Mouse (Mus musculus): Measurements from ENCODE around the gene Whrn.

Gene Whrn

DNA sequence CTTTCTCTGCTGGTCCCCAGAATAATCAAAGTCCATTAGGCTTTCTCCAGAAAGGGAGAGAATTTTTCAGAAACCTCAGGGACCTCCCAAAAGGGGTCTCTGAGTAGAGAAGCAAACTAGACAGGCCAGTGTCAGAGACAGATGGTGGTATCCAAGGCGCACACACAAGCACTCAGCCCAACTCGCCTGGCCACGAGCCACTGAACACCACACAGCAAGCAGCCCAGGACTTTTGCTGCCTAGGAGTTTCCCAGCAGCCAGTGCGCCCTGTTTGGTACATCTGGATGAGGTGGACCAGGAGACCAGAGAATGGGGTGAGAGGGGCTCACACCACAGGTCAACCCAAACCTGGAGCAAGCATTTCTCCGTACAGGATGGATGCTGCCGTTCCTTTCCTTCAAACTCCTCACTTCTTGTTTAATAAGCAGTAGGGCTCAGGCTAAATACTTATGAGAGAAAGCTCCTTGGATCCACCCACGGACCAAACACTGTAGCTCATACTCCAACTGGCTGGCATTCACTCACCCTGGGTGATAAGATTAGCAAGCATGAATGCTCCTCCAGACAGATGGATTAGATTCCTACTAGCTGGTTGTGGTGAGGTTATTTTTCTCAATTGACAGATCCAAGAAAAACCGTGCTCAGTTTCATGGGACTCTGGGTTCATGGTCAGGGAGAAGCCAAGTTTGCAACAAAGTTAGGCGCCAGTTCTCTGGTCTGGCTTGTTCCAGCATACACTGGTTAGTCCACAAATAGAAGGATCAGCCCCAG, 2.3 kb downstream of the Whrn start:
- DNase-seq (ENCODE audit: low spot score in 2 of 2) = peak in 1 of 2 experiments; percentile 11

DNA sequence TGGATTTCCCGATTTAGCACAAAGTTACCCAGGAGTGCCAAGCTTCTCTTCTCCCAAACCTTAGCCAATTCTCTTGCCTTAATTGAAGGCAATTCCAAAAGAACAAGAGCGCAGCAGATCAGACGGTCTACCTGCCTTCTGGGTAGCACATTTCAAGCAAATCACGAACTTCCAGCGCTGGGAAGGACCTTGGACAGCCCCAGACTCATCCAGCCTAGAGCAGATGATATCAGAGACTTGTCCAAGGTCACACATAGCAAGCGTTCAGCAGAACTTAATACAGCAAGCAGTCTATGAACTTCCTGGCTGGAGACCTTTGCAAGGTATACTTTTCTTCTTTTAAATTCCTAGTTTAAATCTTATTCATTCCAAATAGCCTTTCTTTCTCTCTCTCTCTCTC, 4.3 kb downstream of the Whrn start:
- no peak for DNase-seq (ENCODE audit: low spot score in 2 of 2)

DNA sequence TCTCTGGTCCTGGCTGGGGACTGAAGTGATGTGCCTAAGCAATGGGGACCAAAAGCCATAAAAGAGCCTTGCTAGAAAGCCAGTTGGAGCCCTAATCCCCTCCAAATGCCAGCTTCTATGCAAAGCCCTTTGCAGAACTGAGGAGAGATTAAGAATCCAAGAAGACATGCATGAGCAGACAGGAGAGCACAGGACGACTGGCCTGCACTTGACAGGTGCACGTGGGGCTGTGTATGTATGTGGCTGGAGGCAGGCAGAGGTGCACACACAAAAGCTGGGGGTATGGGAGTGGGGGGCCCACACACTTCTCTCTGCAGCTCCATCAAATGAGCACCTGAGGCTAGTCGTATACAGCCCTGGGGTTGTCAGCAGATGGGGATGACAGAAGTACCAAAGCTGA, 5.6 kb downstream of the Whrn start:
- DNase-seq (ENCODE audit: low spot score in 2 of 2) = no peak

GRCm38 (mm10) chr4:63489676-63490075, 6.1 kb downstream of the Whrn start:
- no peak for DNase-seq (ENCODE audit: low spot score in 2 of 2)

GRCm38 (mm10) chr4:63487916-63488315, 7.9 kb downstream of the Whrn start:
- no peak for DNase-seq (ENCODE audit: low spot score in 2 of 2)

GRCm38 (mm10) chr4:63487256-63487655, 8.5 kb downstream of the Whrn start:
- DNase-seq (ENCODE audit: low spot score in 2 of 2) = no peak

- no peak for DNase-seq (ENCODE audit: low spot score in 2 of 2)
Observed at GRCm38 (mm10) chr4:63486523-63486922, 9.3 kb downstream of the Whrn start.

GRCm38 (mm10) chr4:63483741-63484140, 12.1 kb downstream of the Whrn start:
- no peak for DNase-seq (ENCODE audit: low spot score in 2 of 2)

GRCm38 (mm10) chr4:63480845-63481167, 15.0 kb downstream of the Whrn start:
- no peak for DNase-seq (ENCODE audit: low spot score in 2 of 2)

DNA sequence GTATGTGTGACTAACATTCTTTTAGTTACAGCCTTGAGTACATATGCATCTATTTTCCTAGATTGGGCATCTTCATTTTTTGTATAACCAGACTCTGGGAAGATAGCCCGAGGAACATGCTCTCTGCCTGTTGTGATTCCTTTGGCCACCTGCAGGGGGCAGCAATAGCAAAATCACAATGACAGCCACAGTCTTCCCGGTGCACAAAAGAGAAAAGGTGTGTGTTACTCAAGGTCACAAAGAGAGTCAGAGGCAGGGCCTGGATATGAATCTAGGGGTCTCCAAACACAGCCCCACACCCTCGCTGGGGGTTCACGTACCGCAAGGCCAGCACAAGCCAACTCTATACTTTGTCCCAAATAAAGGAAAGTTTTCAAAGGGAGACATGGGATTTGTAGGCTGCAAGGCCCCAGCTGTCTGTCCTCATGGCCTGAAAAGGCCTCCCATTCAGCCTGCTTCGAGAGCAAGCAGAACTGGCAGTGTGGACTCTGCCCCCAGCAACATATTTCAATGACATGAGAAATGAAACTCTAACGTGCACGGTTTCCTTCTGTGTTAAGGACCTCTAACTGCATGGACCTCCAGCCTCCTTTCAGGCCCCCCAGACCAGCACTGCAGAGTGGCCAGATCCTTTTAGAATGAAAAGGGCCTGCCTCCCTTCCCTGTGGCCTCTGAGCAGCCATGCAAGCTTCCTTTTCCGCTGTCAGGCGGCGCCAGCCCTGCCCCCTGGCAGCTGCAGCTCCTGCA, 15.5 kb downstream of the Whrn start:
- peak in 1 of 2 experiments; percentile 15 for DNase-seq (ENCODE audit: low spot score in 2 of 2)

GRCm38 (mm10) chr4:63478036-63478435, 17.8 kb downstream of the Whrn start:
- no peak for DNase-seq (ENCODE audit: low spot score in 2 of 2)

GRCm38 (mm10) chr4:63476891-63477290, 18.9 kb downstream of the Whrn start:
- no peak for DNase-seq (ENCODE audit: low spot score in 2 of 2)

GRCm38 (mm10) chr4:63475208-63475607, 20.6 kb downstream of the Whrn start:
- DNase-seq (ENCODE audit: low spot score in 2 of 2) = no peak

DNA sequence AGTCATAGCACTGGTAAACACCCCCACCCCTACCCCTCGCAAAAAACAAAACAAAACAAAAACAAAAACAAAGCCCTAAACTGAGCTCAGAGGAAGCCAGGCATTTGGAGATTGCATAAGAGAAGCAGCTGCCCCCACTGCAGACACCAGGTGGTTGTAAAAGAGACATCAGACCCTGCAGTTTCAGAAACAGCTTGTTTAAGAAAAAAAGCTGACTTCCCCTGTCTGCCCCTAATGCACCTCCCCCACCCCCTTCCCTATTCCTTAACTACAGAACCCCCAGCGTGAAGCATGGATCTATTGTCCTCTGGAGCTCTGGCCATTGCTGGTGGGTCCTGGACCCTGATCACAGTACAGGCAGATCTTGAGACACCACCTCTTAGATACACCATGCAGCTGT, 21.4 kb downstream of the Whrn start:
- no peak for DNase-seq (ENCODE audit: low spot score in 2 of 2)

DNA sequence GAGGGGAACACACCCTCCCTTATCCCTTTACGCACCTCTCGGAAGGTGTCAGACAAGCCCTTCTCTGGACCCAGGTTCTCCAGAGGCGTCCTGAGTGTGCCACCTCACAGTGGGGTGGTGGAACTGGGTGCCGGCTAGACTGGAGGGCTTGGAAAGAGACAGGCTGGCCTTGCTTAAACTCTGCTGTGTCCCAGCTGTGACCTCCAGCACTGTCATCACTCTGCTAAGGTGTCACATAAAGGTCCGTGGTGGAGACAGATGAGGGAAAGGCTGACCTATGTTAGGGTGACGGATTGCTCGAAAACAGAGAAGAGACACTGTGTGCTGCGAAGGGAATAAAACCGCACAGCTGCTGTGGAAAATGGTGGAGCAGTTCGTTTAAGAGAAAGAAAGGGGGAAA, 28.5 kb downstream of the Whrn start:
- peak in 1 of 2 experiments; percentile 21 for DNase-seq (ENCODE audit: low spot score in 2 of 2)

- DNase-seq (ENCODE audit: low spot score in 2 of 2) = no peak
Observed at GRCm38 (mm10) chr4:63466192-63466591, 29.6 kb downstream of the Whrn start.

DNA sequence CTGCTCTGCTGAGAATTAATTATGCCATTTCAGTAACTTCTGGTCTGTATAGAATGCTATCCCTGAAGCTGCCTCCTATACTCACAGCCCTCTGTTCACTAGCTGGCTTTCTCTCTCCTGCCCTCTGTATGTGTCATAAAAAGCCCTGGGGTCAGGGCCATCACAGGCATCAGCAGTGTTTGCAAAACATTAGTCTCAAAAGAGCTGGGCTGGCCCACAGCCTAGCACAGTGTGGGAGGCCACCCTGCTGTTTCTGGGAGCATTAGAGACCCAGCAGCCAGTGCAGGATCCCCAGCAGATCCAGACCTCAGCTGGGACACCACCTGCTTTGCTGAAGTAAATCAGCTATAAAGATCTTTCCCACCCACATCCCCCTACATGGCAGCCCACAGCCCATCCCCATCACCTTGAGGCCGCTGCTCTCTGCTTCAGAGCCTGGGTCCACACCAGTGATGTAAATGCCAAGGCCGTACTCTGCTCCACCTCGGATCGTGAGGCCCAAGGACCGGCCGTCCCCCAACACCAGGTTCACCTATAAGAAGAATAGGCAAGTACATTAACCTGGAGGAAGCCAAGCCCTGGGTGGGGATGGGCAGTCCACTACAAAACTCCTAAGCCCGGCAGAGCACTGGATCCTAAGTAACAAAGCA, 34.8 kb downstream of the Whrn start:
- no peak for DNase-seq (ENCODE audit: low spot score in 2 of 2)

DNA sequence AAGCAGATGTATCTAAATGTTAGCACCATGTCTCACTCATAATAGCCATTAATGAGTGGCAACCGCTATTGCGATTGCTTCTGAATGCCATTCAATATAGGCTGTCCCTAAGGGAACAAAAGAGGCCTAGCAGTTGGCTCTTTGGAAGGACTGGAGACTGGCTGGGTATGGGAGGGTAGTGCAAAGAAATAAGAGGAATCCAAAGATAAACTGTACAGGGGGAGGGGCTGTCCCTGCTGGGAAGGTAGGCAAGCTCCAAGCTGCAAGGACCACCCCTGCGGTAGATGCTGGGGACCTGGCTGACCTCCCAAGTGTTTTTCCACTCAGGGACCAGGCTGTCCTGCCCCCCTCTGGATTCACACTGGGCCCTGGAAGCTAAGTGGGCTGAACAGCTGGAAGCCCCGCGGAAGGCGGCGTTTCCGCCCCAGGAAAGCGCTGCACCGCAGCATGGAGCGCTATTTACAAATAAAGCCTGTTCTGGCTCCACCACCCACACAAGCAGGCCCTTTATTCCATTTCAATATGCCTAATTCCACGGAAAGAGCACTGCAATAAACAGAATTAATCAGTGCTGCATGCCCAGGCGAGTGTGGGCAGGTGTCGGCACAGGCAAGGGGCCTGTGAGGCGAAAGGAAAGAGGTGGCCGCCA, 36.5 kb downstream of the Whrn start:
- no peak for DNase-seq (ENCODE audit: low spot score in 2 of 2)

DNA sequence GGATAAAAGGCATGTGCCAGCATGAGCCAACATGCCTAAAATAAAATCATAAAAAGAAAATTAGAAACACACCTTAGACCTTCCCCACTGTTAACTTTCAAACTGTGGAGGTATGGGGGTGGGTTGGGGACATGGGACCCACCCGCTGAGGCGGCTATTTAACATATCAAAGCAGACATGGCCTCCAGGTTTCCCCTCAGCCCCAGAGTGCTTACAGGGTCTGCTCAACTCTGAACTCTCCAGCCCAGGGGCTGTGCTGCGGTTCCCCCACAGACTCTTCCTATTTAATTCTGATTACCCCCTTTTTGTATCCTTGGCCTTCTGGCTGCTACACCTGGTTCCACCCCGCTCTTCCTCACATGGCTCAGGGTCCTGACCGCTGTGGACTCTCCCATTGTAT, 39.2 kb downstream of the Whrn start:
- DNase-seq (ENCODE audit: low spot score in 2 of 2) = no peak

DNA sequence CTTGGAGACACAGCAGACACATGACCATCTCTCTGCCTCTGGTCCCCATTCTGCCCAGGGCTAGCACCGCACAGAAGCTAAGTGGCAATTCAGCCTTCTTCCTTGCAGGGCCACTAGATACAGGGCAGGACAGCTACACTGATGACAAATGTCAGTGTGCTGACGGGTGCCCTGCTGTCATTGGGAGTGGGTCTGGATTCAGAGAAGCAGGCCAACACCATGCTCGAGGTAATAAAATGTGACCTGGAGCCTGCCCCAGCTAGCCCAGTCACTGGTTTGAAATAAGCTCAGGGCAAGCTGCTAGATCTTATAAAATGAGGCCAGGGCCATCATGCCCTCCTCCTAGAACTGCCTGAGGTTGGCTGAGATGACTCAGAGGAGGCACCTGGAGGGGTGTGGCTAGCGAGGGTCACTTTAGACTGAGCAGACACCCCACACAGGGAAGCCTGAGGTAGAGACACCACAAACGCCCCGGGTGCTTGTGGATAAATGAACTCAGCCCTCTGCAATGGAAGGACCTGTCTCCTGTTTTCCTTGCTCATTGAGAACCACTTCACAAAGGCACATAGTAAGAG, 41.8 kb downstream of the Whrn start:
- DNase-seq (ENCODE audit: low spot score in 2 of 2) = no peak

DNA sequence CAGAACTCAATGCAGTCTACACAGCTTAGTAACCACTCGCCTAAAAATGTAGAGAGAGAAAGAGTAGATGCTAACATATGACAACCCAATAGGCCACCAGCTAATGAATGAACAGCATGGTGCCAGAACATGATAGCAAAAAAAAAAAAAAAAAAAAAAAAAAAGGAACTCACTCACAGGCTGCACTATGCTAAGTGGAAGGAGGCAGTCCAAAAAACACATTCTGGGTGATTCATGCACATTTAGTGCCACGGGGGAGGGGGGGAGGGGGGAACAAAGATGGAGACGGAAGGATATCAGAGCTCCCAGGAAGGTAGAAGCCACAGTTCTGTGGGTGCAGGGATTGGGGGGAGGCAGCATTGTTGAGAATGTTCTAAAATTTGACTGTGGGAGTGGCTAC, 43.2 kb downstream of the Whrn start:
- no peak for DNase-seq (ENCODE audit: low spot score in 2 of 2)

DNA sequence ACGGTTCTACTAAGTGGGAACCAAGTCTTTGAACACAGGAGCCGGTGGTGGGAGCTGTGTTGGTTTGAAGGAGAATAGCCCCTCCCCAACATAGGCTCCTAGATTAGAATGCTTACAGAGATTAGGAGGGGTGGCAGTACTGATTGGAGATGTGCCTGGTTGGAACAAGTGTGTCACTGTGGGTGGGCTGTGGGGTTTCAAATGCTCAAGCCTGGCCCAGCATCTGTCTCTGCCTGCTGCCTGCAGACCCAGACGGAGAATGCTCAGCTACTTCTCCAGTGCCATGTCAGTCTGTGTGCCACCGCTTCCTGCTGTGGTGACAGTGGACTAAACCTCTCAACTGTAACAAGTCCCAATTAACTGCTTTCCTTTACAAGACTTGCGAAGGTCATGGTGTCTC, 45.2 kb downstream of the Whrn start:
- no peak for DNase-seq (ENCODE audit: low spot score in 2 of 2)

Data from heart, adult 9 months (tissue).